Mouse (Mus musculus): ENCODE data around the gene Tbcd. TPM values are rescaled to one million over a fixed set of nuclear protein-coding genes. Genes with fewer than 3 reads are reported as not detected.

Tbcd gene
- polyA plus RNA-seq, 1 experiment from 2014 or later = 61.9 TPM

DNA sequence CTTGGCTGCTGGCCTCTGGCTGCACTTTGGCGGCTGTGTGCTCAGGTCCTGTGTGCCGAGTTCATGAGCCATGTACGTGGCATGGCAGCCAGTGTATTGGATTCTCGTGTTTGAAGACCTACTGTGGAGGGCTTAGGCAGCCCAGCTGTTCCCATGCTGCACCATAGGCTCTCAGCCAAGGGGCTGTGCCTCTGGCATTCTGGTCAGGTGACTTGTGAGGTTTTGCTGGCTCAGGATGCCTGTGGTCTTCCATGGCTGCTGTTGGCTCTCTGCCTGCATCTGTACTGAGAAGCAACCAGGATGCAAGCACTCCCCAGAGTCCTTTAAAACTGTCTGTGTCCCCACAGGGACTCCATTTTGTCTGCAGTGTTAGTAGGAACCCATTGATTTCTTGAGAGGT is 100.4 kb downstream of the Tbcd start:
- no peak overlapping the region for H3K27ac ChIP-seq (ENCODE audit: low read length)
- ATAC-seq = no peak
- H3K36me3 ChIP-seq (ENCODE audit: control insufficient read depth, insufficient read depth) = no peaks in the 10 kb centered on the region
- 64% methylated on average over 4 of the region's 4 CpGs for WGBS
- no peaks in the 10 kb centered on the region for H3K27me3 ChIP-seq (replicated peaks; ENCODE audit: control insufficient read depth, insufficient read depth, low read length)
- H3K4me3 ChIP-seq (replicated peaks; ENCODE audit: low read length) = no peak overlapping the region
- H3K4me1 ChIP-seq (replicated peaks; ENCODE audit: control insufficient read depth, insufficient read depth, low read length) = peaks cover 19% of the 10 kb centered on the region
- H3K9ac ChIP-seq (replicated peaks; ENCODE audit: low read depth, low read length) = no peak overlapping the region
- H3K9me3 ChIP-seq (ENCODE audit: control insufficient read depth, low read length) = no peaks in the 10 kb centered on the region
- no peak overlapping the region for H3K4me2 ChIP-seq (ENCODE audit: low read length)

DNA sequence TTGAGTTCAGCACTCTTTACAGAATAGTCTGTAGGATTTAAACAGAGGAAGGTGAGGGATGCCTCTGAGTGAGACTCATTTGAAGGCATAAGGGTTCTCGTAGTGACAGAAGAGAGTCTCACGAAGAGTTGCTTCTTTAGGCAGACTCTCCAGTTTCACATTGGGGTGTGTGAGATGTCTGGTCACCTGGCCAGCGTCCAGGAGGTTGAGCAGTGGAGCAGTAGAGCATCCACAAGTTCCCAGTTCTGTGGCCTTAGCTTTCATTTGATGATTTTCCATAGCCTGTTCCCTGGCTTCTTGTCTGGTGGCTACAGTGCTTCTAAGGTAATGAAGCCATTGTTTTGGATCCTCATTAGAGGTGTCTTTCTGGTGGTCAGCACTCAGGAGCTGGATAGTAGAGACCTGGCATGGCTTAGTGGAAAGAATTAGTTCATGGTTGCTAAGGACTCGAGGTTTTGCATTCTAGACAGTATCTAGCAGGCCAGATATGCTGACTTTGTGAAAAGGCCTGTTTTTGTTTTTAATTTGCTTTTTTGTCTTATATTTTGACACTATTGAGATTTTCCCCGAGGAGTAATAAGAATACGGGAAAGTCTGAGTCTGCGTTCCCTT is 101.2 kb downstream of the Tbcd start:
- Histone ChIP-seq H3K27me3 (replicated peaks; ENCODE audit: control insufficient read depth, insufficient read depth, low read length) (no peaks in the 10 kb centered on the region), H3K9ac (replicated peaks; ENCODE audit: low read depth, low read length) (no peak overlapping the region), H3K4me1 (replicated peaks; ENCODE audit: control insufficient read depth, insufficient read depth, low read length) (peaks cover 19% of the 10 kb centered on the region), H3K4me3 (replicated peaks; ENCODE audit: low read length) (no peak overlapping the region), H3K36me3 (ENCODE audit: control insufficient read depth, insufficient read depth) (no peaks in the 10 kb centered on the region), H3K9me3 (ENCODE audit: control insufficient read depth, low read length) (no peaks in the 10 kb centered on the region), H3K27ac (ENCODE audit: low read length) (no peak overlapping the region), H3K4me2 (ENCODE audit: low read length) (no peak overlapping the region)
- ATAC-seq = no peak
- 85% methylated on average over 7 of the region's 7 CpGs for WGBS

GRCm38 (mm10) chr11:121553458-121553857 is 101.7 kb downstream of the Tbcd start:
- Histone ChIP-seq H3K9me3 (ENCODE audit: control insufficient read depth, low read length) (no peaks in the 10 kb centered on the region), H3K4me2 (ENCODE audit: low read length) (no peak overlapping the region), H3K9ac (replicated peaks; ENCODE audit: low read depth, low read length) (no peak overlapping the region), H3K36me3 (ENCODE audit: control insufficient read depth, insufficient read depth) (no peaks in the 10 kb centered on the region), H3K4me3 (replicated peaks; ENCODE audit: low read length) (no peak overlapping the region), H3K4me1 (replicated peaks; ENCODE audit: control insufficient read depth, insufficient read depth, low read length) (peaks cover 19% of the 10 kb centered on the region), H3K27ac (ENCODE audit: low read length) (no peak overlapping the region), H3K27me3 (replicated peaks; ENCODE audit: control insufficient read depth, insufficient read depth, low read length) (no peaks in the 10 kb centered on the region)
- no peak for ATAC-seq
- WGBS = 94% methylated on average over 3 of the region's 3 CpGs

DNA sequence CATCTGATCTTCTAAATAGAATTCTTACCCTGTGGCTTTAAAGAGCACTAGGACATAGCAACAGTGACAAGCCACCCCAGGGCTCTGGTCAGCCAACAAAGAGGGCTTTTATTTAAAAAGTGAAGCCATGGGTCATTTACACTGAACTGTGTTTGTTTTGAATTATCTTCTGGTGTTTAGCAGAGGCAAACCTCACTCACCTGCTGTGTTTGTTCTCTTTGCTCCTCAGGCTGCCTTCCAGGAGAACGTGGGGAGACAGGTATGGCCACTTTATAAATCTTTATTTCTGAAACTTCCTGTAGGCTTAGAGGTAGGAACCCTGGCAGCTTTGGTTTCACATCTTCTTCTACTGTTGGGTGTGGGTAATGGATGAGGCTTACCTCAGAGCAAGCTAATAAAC is 105.0 kb downstream of the Tbcd start:
- Histone ChIP-seq H3K4me1 (replicated peaks; ENCODE audit: control insufficient read depth, insufficient read depth, low read length) (no peaks in the 10 kb centered on the region), H3K4me3 (replicated peaks; ENCODE audit: low read length) (no peak overlapping the region), H3K4me2 (ENCODE audit: low read length) (no peak overlapping the region), H3K9me3 (ENCODE audit: control insufficient read depth, low read length) (no peaks in the 10 kb centered on the region), H3K9ac (replicated peaks; ENCODE audit: low read depth, low read length) (no peak overlapping the region), H3K36me3 (ENCODE audit: control insufficient read depth, insufficient read depth) (no peaks in the 10 kb centered on the region), H3K27me3 (replicated peaks; ENCODE audit: control insufficient read depth, insufficient read depth, low read length) (no peaks in the 10 kb centered on the region), H3K27ac (ENCODE audit: low read length) (no peak overlapping the region)
- 76% methylated on average over 1 of the region's 1 CpGs for WGBS
- ATAC-seq = no peak

DNA sequence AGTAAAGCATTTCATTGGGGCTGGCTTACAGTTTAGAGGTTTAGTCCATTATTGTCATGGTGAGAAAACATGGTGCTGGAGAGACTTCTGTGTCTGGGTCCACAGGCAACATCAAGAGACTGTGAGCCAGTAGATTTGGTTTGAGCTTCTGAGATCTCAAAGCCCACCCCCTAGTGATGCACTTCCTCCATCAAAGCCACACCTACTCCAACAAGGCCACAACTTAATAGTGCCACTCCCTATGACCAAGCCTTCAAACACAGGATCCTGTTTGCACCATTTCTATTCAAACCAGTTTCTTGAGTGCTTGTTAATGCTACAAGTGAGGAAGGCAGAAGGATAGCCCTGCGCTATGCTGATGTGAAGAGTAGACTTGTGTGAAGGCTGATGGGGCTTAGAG is 106.2 kb downstream of the Tbcd start:
- no peaks in the 10 kb centered on the region for H3K36me3 ChIP-seq (ENCODE audit: control insufficient read depth, insufficient read depth)
- no peak overlapping the region for H3K9ac ChIP-seq (replicated peaks; ENCODE audit: low read depth, low read length)
- no peak overlapping the region for H3K4me2 ChIP-seq (ENCODE audit: low read length)
- H3K9me3 ChIP-seq (ENCODE audit: control insufficient read depth, low read length) = no peaks in the 10 kb centered on the region
- H3K4me1 ChIP-seq (replicated peaks; ENCODE audit: control insufficient read depth, insufficient read depth, low read length) = no peaks in the 10 kb centered on the region
- ATAC-seq = no peak
- no peaks in the 10 kb centered on the region for H3K27me3 ChIP-seq (replicated peaks; ENCODE audit: control insufficient read depth, insufficient read depth, low read length)
- 100% methylated on average over 1 of the region's 1 CpGs for WGBS
- H3K4me3 ChIP-seq (replicated peaks; ENCODE audit: low read length) = no peak overlapping the region
- H3K27ac ChIP-seq (ENCODE audit: low read length) = no peak overlapping the region

DNA sequence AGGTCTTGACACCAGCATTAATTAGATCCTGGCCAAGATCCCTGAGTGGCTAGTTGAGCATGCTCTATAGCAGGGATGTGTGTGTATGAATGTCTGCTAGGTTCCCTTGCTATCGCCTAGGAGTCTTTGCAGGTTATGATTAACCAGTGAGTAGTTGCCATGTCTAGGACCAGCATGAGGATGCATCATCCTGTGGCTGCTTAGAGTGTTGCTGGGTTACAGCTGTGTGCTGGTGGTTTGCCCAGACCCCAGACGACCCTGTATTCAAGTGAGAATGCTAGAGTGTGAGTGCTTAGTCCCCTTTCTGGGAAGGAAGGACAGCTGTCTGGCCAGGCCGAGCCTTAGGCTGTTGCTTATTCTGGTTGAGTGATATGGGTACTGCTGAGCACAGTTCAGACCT is 106.8 kb downstream of the Tbcd start:
- Histone ChIP-seq H3K4me3 (replicated peaks; ENCODE audit: low read length) (no peak overlapping the region), H3K4me1 (replicated peaks; ENCODE audit: control insufficient read depth, insufficient read depth, low read length) (no peaks in the 10 kb centered on the region), H3K36me3 (ENCODE audit: control insufficient read depth, insufficient read depth) (no peaks in the 10 kb centered on the region), H3K27me3 (replicated peaks; ENCODE audit: control insufficient read depth, insufficient read depth, low read length) (no peaks in the 10 kb centered on the region), H3K9ac (replicated peaks; ENCODE audit: low read depth, low read length) (no peak overlapping the region), H3K4me2 (ENCODE audit: low read length) (no peak overlapping the region), H3K27ac (ENCODE audit: low read length) (no peak overlapping the region), H3K9me3 (ENCODE audit: control insufficient read depth, low read length) (no peaks in the 10 kb centered on the region)
- no peak for ATAC-seq
- 96% methylated on average over 3 of the region's 3 CpGs for WGBS

DNA sequence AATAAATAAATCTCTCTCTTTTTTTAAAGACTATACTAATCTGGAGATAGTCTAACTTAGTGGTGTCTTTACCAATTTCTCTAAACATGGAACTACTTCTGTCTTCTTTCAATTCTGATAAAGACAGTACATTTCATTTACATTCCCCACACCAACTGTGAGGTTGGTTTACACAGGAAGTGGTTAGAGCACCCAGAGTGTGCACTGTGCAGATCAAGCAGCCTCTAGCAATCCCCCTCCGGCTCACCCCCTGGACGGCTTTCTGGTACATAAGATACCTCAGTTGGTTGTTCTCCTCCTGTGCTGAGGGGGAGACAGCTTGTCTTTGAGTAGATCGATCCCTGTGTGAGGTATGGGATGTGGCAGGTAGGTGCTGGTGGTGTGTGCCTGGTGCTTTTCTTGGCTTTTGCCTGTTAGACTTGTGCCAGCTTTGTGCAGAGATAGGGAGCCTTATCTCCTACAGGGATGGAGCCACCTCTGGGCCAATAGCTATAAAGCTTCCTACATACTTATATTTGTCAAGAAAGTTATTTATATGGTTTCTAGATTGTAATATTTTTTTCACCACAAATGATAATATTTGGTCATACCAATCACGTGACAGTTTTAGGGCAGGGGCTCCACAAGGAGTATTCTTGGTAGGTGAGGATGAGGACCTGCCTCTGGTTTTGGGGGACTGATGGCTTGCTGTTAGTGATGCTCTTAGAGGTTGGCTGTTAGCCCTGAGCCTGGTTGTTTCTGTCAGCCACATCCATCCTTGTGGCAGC is 108.0 kb downstream of the Tbcd start:
- no peaks in the 10 kb centered on the region for H3K27me3 ChIP-seq (replicated peaks; ENCODE audit: control insufficient read depth, insufficient read depth, low read length)
- no peak overlapping the region for H3K27ac ChIP-seq (ENCODE audit: low read length)
- WGBS = 93% methylated on average over 4 of the region's 4 CpGs

DNA sequence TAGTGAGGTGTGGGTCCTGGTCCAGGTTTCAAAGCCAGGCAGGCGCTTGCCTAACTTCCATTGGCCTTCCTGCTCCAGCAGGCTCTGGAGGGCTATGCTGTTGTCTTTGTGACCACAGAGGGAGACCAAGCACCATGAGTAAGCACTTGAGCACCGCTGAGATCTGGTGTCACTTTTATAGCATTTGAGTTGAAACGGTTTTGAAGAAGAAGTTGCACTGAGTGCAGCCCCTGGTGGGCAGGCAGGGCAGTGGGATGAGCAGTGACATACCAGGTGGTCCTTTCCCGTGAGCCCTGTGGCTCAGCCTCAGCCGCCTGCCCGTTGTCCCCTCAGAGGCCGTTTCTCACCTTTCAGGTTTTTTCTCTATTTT is 108.5 kb downstream of the Tbcd start:
- 85% methylated on average over 7 of the region's 7 CpGs for WGBS
- no peak for ATAC-seq
- Histone ChIP-seq H3K4me2 (ENCODE audit: low read length) (no peak overlapping the region), H3K4me3 (replicated peaks; ENCODE audit: low read length) (no peak overlapping the region), H3K4me1 (replicated peaks; ENCODE audit: control insufficient read depth, insufficient read depth, low read length) (no peaks in the 10 kb centered on the region), H3K27me3 (replicated peaks; ENCODE audit: control insufficient read depth, insufficient read depth, low read length) (no peaks in the 10 kb centered on the region), H3K27ac (ENCODE audit: low read length) (no peak overlapping the region), H3K9me3 (ENCODE audit: control insufficient read depth, low read length) (no peaks in the 10 kb centered on the region), H3K36me3 (ENCODE audit: control insufficient read depth, insufficient read depth) (no peaks in the 10 kb centered on the region), H3K9ac (replicated peaks; ENCODE audit: low read depth, low read length) (no peak overlapping the region)

More for the DNA sequence above, 108.0 kb downstream of the Tbcd start:
- ATAC-seq = no peak
- H3K9me3 ChIP-seq (ENCODE audit: control insufficient read depth, low read length) = no peaks in the 10 kb centered on the region
- H3K36me3 ChIP-seq (ENCODE audit: control insufficient read depth, insufficient read depth) = no peaks in the 10 kb centered on the region
- no peak overlapping the region for H3K9ac ChIP-seq (replicated peaks; ENCODE audit: low read depth, low read length)
- H3K4me2 ChIP-seq (ENCODE audit: low read length) = no peak overlapping the region
- no peaks in the 10 kb centered on the region for H3K4me1 ChIP-seq (replicated peaks; ENCODE audit: control insufficient read depth, insufficient read depth, low read length)
- H3K4me3 ChIP-seq (replicated peaks; ENCODE audit: low read length) = no peak overlapping the region

DNA sequence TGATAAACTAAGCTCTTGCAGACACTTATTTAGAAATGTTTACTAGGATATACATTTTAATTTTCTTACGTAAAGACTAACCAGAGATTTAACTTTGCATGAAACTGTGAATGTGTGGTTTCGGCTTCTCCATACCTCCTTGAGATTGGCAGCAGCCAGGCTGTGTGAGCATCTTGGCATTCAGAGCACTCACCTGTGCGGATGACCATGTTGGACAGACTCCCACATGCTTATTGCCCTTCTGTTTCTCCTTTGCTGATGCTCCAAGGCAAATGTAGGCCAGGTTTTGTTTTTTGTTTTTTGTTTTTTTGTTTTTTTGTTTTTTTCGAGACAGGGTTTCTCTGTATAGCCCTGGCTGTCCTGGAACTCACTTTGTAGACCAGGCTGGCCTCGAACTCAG is 111.6 kb downstream of the Tbcd start:
- WGBS = 88% methylated on average over 5 of the region's 5 CpGs

More for the DNA sequence above, 111.6 kb downstream of the Tbcd start:
- Histone ChIP-seq H3K27ac (ENCODE audit: low read length) (no peak overlapping the region), H3K4me1 (replicated peaks; ENCODE audit: control insufficient read depth, insufficient read depth, low read length) (no peaks in the 10 kb centered on the region), H3K36me3 (ENCODE audit: control insufficient read depth, insufficient read depth) (no peaks in the 10 kb centered on the region), H3K9me3 (ENCODE audit: control insufficient read depth, low read length) (no peaks in the 10 kb centered on the region), H3K27me3 (replicated peaks; ENCODE audit: control insufficient read depth, insufficient read depth, low read length) (no peaks in the 10 kb centered on the region), H3K9ac (replicated peaks; ENCODE audit: low read depth, low read length) (no peak overlapping the region), H3K4me2 (ENCODE audit: low read length) (no peak overlapping the region), H3K4me3 (replicated peaks; ENCODE audit: low read length) (no peak overlapping the region)
- ATAC-seq = no peak
